Mouse (Mus musculus): ENCODE data around the gene Piga.

The Piga gene

GRCm38 (mm10) chrX:164419471-164419939 lies at the start of gene Piga:
Piga (plus strand) TSS chrX:164419787.
- in situ Hi-C loops (cut with MboI; ENCODE audit: low pct_unique_long_range_greater_than_20kb in 1 of 2, low sequenced_read_pairs in 2 of 2, unreplicated experiment in 1 of 2): loop anchor here (25.0 kb wide), 1 partner anchor 457 kb away; the partner anchor contains the start of gene Zrsr2 (in 2 of the 2)

- in situ Hi-C loops (cut with MboI; ENCODE audit: low pct_unique_long_range_greater_than_20kb in 1 of 2, low sequenced_read_pairs in 2 of 2, unreplicated experiment in 1 of 2): no loop called here
These were observed 49.0 kb upstream of the Piga start for GRCm38 (mm10) chrX:164370576-164370975.

GRCm38 (mm10) chrX:164373081-164373480 lies 46.5 kb upstream of the Piga start, which contains the start of gene Vegfd:
Vegfd (plus strand) TSS chrX:164373378.
- in situ Hi-C loops (cut with MboI; ENCODE audit: low pct_unique_long_range_greater_than_20kb in 1 of 2, low sequenced_read_pairs in 2 of 2, unreplicated experiment in 1 of 2): no loop called here

- in situ Hi-C loops (cut with MboI; ENCODE audit: low pct_unique_long_range_greater_than_20kb in 1 of 2, low sequenced_read_pairs in 2 of 2, unreplicated experiment in 1 of 2): no loop called here
These were observed 45.0 kb upstream of the Piga start for GRCm38 (mm10) chrX:164374586-164374985.

GRCm38 (mm10) chrX:164379721-164380120 lies 39.9 kb upstream of the Piga start:
- in situ Hi-C loops (cut with MboI; ENCODE audit: low pct_unique_long_range_greater_than_20kb in 1 of 2, low sequenced_read_pairs in 2 of 2, unreplicated experiment in 1 of 2): loop anchor here in 1 of 2 experiments (5.0 to 10.0 kb wide), 2 partner anchors 75 to 197 kb away; no protein-coding TSS in a partner anchor

GRCm38 (mm10) chrX:164381618-164382408 lies 37.8 kb upstream of the Piga start:
- in situ Hi-C loops (cut with MboI; ENCODE audit: low pct_unique_long_range_greater_than_20kb in 1 of 2, low sequenced_read_pairs in 2 of 2, unreplicated experiment in 1 of 2): loop anchor here in 1 of 2 experiments (5.0 to 10.0 kb wide), 2 partner anchors 77 to 200 kb away; no protein-coding TSS in a partner anchor

GRCm38 (mm10) chrX:164394091-164394490 lies 25.5 kb upstream of the Piga start:
- in situ Hi-C loops (cut with MboI; ENCODE audit: low pct_unique_long_range_greater_than_20kb in 1 of 2, low sequenced_read_pairs in 2 of 2, unreplicated experiment in 1 of 2): no loop called here

GRCm38 (mm10) chrX:164398456-164398855 lies 21.1 kb upstream of the Piga start:
- in situ Hi-C loops (cut with MboI; ENCODE audit: low pct_unique_long_range_greater_than_20kb in 1 of 2, low sequenced_read_pairs in 2 of 2, unreplicated experiment in 1 of 2): no loop called here

- in situ Hi-C loops (cut with MboI; ENCODE audit: low pct_unique_long_range_greater_than_20kb in 1 of 2, low sequenced_read_pairs in 2 of 2, unreplicated experiment in 1 of 2): loop anchor here (5.0 to 25.0 kb wide), 2 partner anchors 37 to 443 kb away; partner anchors contain the start of gene Zrsr2 (in 2 of the 2)
These were observed 14.4 kb upstream of the Piga start for GRCm38 (mm10) chrX:164405080-164405649.

GRCm38 (mm10) chrX:164406133-164407022 lies 13.2 kb upstream of the Piga start:
- in situ Hi-C loops (cut with MboI; ENCODE audit: low pct_unique_long_range_greater_than_20kb in 1 of 2, low sequenced_read_pairs in 2 of 2, unreplicated experiment in 1 of 2): loop anchor here (5.0 to 25.0 kb wide), 2 partner anchors 36 to 444 kb away; partner anchors contain the start of gene Zrsr2 (in 2 of the 2)

GRCm38 (mm10) chrX:164408301-164408927 lies 11.2 kb upstream of the Piga start:
- in situ Hi-C loops (cut with MboI; ENCODE audit: low pct_unique_long_range_greater_than_20kb in 1 of 2, low sequenced_read_pairs in 2 of 2, unreplicated experiment in 1 of 2): loop anchor here (5.0 to 25.0 kb wide), 2 partner anchors 34 to 446 kb away; partner anchors contain the start of gene Zrsr2 (in 2 of the 2)

GRCm38 (mm10) chrX:164410562-164410961 lies 9.0 kb upstream of the Piga start:
- in situ Hi-C loops (cut with MboI; ENCODE audit: low pct_unique_long_range_greater_than_20kb in 1 of 2, low sequenced_read_pairs in 2 of 2, unreplicated experiment in 1 of 2): loop anchor here (25.0 kb wide), 1 partner anchor 448 kb away; the partner anchor contains the start of gene Zrsr2 (in 2 of the 2)

GRCm38 (mm10) chrX:164416803-164417202 lies 2.8 kb upstream of the Piga start:
- in situ Hi-C loops (cut with MboI; ENCODE audit: low pct_unique_long_range_greater_than_20kb in 1 of 2, low sequenced_read_pairs in 2 of 2, unreplicated experiment in 1 of 2): loop anchor here (25.0 kb wide), 1 partner anchor 455 kb away; the partner anchor contains the start of gene Zrsr2 (in 2 of the 2)

GRCm38 (mm10) chrX:164418008-164418407 lies 1.6 kb upstream of the Piga start:
- in situ Hi-C loops (cut with MboI; ENCODE audit: low pct_unique_long_range_greater_than_20kb in 1 of 2, low sequenced_read_pairs in 2 of 2, unreplicated experiment in 1 of 2): loop anchor here (25.0 kb wide), 1 partner anchor 456 kb away; the partner anchor contains the start of gene Zrsr2 (in 2 of the 2)

- in situ Hi-C loops (cut with MboI; ENCODE audit: low pct_unique_long_range_greater_than_20kb in 1 of 2, low sequenced_read_pairs in 2 of 2, unreplicated experiment in 1 of 2): loop anchor here (25.0 kb wide), 1 partner anchor 458 kb away; the partner anchor contains the start of gene Zrsr2 (in 2 of the 2)
These were observed 368 bp downstream of the Piga start for GRCm38 (mm10) chrX:164419955-164420354.

- in situ Hi-C loops (cut with MboI; ENCODE audit: low pct_unique_long_range_greater_than_20kb in 1 of 2, low sequenced_read_pairs in 2 of 2, unreplicated experiment in 1 of 2): loop anchor here (25.0 kb wide), 1 partner anchor 458 kb away; the partner anchor contains the start of gene Zrsr2 (in 2 of the 2)
These were observed 931 bp downstream of the Piga start for GRCm38 (mm10) chrX:164420518-164420917.

GRCm38 (mm10) chrX:164424821-164425220 lies 5.2 kb downstream of the Piga start:
- in situ Hi-C loops (cut with MboI; ENCODE audit: low pct_unique_long_range_greater_than_20kb in 1 of 2, low sequenced_read_pairs in 2 of 2, unreplicated experiment in 1 of 2): loop anchor here (25.0 kb wide), 2 partner anchors 338 to 463 kb away; partner anchors contain the start of genes Zrsr2 (in 2 of the 2), Cltrn (in 1 of the 2) and Siah1b (in 1 of the 2)

Measured in mouse embryonic stem cell (cell line).